Mouse (Mus musculus): ENCODE data around the gene Ccdc157.
"Not testable (repeated sequence)": the region's sequence is repeated elsewhere in the genome, so short reads cannot be mapped to it uniquely, and the experiment has no call there.

Ccdc157 gene

GRCm38 (mm10) chr11:4159808-4160708 is at the start of gene Ccdc157, which contains the start of gene Sf3a1:
Gene Ccdc157, minus strand, starts transcription at chr11:4160293.
Gene Sf3a1, plus strand, starts transcription at chr11:4160350.
- DNase-seq (ENCODE audit: low spot score in 2 of 2), result peak; percentile 89 to 92

- peak in 1 of 2 experiments; percentile 16 for DNase-seq (ENCODE audit: low spot score in 2 of 2)
These were observed 49.5 kb upstream of the Ccdc157 start for GRCm38 (mm10) chr11:4209556-4209955.

DNA sequence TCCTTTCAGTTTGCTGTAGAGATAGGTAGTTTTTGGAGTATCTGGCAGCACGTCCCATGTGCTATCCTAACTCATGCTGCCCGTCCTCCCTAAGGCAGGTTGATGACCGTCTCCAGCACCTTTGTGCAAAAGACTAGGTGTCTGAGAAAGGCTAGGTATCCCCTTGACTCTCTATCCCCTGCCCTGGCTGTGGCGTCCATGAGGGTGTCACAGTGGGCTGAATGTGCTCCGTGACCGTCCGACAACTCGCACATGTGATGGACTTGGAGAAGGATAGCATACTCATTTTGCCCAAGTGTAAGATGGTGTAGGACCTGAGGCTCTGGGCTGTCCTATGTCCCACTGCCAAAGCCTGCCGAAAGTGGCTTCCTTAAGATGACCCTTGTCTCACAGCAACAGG is 47.6 kb upstream of the Ccdc157 start:
- DNase-seq (ENCODE audit: low spot score in 2 of 2), result no peak

DNA sequence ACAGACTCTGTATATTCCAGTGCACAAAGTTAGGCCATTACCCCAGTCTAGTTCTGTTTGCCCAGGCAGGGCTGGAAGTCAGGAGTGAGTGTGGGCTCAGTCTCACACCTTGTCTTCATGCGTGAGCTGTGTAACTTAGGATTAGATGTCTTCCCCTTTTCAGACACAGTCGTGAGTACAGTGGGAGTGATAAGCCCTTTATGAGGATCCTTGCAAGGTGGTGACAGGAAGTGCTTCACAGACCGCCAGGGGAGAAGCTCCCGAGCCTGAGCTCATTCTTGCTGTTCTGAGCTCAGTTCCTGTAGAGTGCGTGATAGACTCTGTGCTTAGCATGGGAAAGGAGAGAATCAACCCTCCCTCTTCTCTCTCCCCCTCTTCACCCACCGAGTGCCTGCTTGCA is 46.5 kb upstream of the Ccdc157 start:
- DNase-seq (ENCODE audit: low spot score in 2 of 2), result no peak

- no peak for DNase-seq (ENCODE audit: low spot score in 2 of 2)
These were observed 45.9 kb upstream of the Ccdc157 start for GRCm38 (mm10) chr11:4205951-4206350.

GRCm38 (mm10) chr11:4205097-4205655 is 45.1 kb upstream of the Ccdc157 start:
- DNase-seq (ENCODE audit: low spot score in 2 of 2), result no peak

DNA sequence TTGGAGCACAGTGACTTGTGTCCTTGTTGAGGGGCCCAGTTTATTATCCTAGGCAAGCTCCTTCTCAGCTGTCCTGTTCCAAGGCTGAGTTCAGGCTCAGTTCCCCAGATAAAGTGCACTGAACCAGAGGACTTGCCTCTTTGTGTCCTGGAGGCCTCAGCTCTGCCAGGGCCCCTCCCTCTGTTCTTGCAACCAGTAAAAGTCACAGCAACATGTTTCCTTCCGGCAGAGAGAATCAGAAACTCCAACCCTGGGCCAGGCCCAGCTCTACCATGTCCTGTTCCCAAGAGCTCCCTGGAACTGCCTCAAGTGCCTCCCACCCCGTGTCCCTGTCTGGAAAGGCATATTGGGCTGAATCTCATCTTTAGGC is 43.6 kb upstream of the Ccdc157 start:
- no peak for DNase-seq (ENCODE audit: low spot score in 2 of 2)

GRCm38 (mm10) chr11:4202995-4203704 is 43.1 kb upstream of the Ccdc157 start:
- DNase-seq (ENCODE audit: low spot score in 2 of 2), result no peak

- no peak for DNase-seq (ENCODE audit: low spot score in 2 of 2)
These were observed 42.0 kb upstream of the Ccdc157 start for GRCm38 (mm10) chr11:4201981-4202700.

DNA sequence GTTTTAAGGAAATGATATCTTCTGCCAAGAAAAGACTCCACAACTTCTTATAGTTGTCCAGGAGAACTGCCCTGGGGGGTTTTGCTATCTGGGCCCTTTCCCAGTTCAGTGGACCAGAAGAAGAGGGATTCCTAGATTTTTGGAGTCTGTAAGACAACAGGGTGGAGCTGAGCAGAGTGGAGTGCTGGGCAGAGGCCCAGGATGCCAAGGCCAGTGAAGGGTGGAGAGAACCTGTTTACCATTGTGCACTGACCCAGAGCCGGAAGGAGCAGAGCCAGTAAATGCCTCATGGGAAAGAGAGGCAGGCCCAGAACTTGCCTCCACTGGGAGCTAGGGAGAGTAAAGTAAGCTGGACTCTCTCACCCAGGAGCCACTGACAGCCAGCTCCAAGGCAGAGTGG is 37.6 kb upstream of the Ccdc157 start:
- DNase-seq (ENCODE audit: low spot score in 2 of 2), result no peak

DNA sequence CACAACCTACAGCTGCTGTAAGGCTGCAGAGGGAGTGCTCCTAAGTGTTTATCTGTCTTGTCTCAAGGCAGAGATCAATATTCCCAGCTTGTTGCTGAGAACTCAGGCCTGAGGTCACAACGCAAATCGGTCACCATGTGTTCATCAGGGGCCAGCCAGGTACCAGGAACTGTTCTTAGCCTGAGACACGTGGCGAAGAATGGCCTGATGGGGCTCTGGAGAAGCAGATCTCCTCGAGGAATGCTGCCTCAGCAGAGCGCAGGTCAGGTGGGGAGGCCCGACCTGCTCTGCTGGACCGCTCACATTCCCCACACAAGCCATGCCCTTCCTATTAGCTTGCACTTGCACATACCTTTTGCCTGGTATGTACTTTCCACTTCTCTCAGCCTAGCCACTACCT is 36.5 kb upstream of the Ccdc157 start:
- no peak for DNase-seq (ENCODE audit: low spot score in 2 of 2)

GRCm38 (mm10) chr11:4195597-4196031 is 35.5 kb upstream of the Ccdc157 start:
- no peak for DNase-seq (ENCODE audit: low spot score in 2 of 2)

- DNase-seq (ENCODE audit: low spot score in 2 of 2), result no peak
These were observed 33.3 kb upstream of the Ccdc157 start for GRCm38 (mm10) chr11:4193420-4193819.

- no peak for DNase-seq (ENCODE audit: low spot score in 2 of 2)
These were observed 32.7 kb upstream of the Ccdc157 start for GRCm38 (mm10) chr11:4192757-4193156.

- no peak for DNase-seq (ENCODE audit: low spot score in 2 of 2)
These were observed 30.6 kb upstream of the Ccdc157 start for GRCm38 (mm10) chr11:4190677-4191076.

DNA sequence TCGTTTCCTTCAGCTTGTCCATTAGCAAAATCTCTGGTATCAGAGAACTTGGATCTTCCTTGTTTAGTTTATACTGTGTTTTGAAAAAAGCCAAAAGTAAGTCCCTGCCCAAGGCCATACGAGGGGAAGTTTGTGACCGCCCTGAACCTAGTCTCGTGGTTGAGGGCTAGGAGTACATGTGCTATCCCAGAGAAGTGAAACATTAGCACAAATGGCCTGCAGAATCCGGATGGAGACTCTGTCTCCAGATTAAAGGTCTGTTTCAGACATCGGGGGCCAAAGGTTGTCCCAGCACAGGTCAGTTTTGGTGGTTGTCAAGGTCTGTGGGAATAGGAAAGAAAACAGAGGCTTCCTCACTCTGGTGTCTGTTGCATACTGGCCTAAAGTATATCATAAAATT is 29.1 kb upstream of the Ccdc157 start:
- DNase-seq (ENCODE audit: low spot score in 2 of 2), result no peak

- no peak for DNase-seq (ENCODE audit: low spot score in 2 of 2)
These were observed 27.2 kb upstream of the Ccdc157 start for GRCm38 (mm10) chr11:4187318-4187700.

DNA sequence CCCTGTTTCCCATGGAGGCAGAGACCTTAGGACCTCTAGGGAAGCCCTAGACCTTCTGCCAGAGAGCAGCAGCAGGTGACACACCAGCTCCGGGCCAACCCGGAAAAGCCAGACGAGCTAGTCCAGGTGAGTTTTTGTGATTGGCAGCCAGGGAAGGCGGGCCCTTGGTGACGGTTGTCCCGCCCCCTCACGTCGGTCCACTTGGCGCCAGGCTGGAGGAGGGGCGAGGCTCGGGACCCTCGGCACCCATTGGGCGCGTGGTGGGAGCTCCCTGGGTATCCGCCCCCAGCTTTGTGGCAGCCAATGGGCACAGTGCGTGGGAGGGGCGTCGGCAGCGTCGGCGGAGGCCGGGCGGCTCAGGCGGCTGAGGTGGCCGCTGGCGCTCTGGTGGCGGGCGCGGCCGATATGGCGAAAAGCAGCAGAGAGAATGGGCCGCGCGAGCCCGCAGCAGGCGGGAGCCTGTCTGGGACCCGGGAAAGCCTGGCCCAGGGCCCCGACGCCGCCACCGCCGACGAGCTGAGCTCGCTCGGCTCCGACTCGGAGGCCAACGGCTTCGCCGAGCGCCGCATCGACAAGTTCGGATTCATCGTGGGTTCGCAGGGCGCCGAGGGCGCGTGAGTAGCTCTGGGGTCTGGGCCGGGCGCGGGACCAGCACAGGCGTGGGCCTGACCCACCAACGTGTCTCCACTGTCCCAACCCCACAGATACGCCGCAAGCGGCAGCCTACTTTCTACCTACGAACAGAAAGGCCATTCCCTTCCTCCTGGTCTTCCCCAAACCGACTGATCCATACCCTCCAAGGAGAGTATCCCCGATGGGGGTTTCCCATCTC is 26.6 kb upstream of the Ccdc157 start, which contains the start of gene Tbc1d10a:
TSS of gene Tbc1d10a (plus strand) at position 304 of the 832 bp plus-strand sequence.
- DNase-seq (ENCODE audit: low spot score in 2 of 2), result peak; percentile 97 to 98

DNA sequence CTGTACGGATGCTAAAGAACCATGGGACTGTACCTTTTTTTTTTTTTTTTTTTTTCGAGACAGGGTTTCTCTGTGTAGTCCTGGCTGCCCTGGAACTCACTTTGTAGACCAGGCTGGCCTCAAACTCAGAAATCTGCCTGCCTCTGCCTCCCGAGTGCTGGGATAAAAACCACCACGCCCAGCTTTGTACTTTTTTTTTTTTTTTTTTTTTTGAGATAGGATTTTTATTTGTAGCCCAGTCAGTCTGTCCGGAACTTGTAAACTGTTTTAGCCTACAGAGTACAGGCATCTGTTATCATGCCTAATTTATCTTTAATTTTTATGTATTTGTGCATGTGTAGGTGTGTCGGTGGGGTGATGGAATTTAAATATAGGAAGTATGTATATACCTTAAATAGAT is 25.4 kb upstream of the Ccdc157 start:
- not testable (repeated sequence) for DNase-seq (ENCODE audit: low spot score in 2 of 2)

GRCm38 (mm10) chr11:4184251-4184952 is 24.3 kb upstream of the Ccdc157 start:
- no peak for DNase-seq (ENCODE audit: low spot score in 2 of 2)
